Mouse (Mus musculus) heart, postnatal 0 days (tissue): Measurements from ENCODE around the gene Tmem156. TPM values are rescaled to one million over a fixed set of nuclear protein-coding genes. Genes with fewer than 3 reads are reported as not detected.

Source experiments
- ATAC-seq: fragments of 200-750 bp; cut with Nextera tagmentation; 2 replicates; pipeline ENCODE4 v1.8.0; 2017; ENCODE audit warnings: low read depth, moderate number of reproducible peaks, moderate library complexity; ENCODE audit not compliant: insufficient read depth
- DNase-seq: peaks from one replicate; pipeline ENCODE4 v3.0.0-alpha.2; 2016; ENCODE audit warnings: low spot score
- H3K27ac ChIP-seq: fragments of 300-500 bp; sonication (generic); 2 replicates; pipeline ENCODE4 v1.5.1; 2014; ENCODE audit warnings: low read depth, mild to moderate bottlenecking
- H3K27me3 ChIP-seq: fragments of 300-500 bp; sonication (generic); 2 replicates; pipeline ENCODE4 v1.6.1; 2014; ENCODE audit warnings: low read length, mixed read lengths; ENCODE audit not compliant: control insufficient read depth, insufficient read depth
- H3K36me3 ChIP-seq: fragments of 300-500 bp; sonication (generic); replicated peaks from 2 replicates; pipeline ENCODE4 v1.6.1; 2014; ENCODE audit warnings: low read length, mixed read lengths; ENCODE audit not compliant: control insufficient read depth, insufficient read depth
- H3K4me1 ChIP-seq: fragments of 300-500 bp; sonication (generic); 2 replicates; pipeline ENCODE4 v1.6.1; 2014; ENCODE audit warnings: antibody characterized with exemption; ENCODE audit not compliant: control insufficient read depth, insufficient read depth
- H3K4me2 ChIP-seq: fragments of 300-500 bp; sonication (generic); 2 replicates; pipeline ENCODE4 v1.6.1; 2014; ENCODE audit warnings: low read depth, mild to moderate bottlenecking, low read length, moderate library complexity
- H3K4me3 ChIP-seq: fragments of 300-500 bp; sonication (generic); 2 replicates; pipeline ENCODE4 v1.5.1; 2014; ENCODE audit warnings: low read depth, low read length
- H3K9ac ChIP-seq: fragments of 300-500 bp; sonication (generic); replicated peaks from 2 replicates; pipeline ENCODE4 v1.6.1; 2014; ENCODE audit warnings: low read depth, low read length, mixed read lengths
- H3K9me3 ChIP-seq: fragments of 300-500 bp; sonication (generic); replicated peaks from 2 replicates; pipeline ENCODE4 v1.6.1; 2016; ENCODE audit warnings: low read length; ENCODE audit not compliant: control insufficient read depth
- CTCF ChIP-seq: IDR thresholded peaks from 2 replicates; pipeline ENCODE4 v1.5.1; 2016; ENCODE audit warnings: antibody characterized with exemption, control low read depth, low read depth
- EP300 ChIP-seq: IDR thresholded peaks from 2 replicates; pipeline ENCODE4 v1.6.1; 2016; ENCODE audit warnings: antibody characterized with exemption, low read depth
- WGBS: fragments of 180-500 bp; shearing (Covaris S2); extraction: QIAGEN DNeasy Blood & Tissue Kit; methylation state at CpG from one replicate; pipeline ENCODE4 v1.1.7; 2014; 5-methylcytosine and 5-hydroxymethylcytosine counted together
- polyA plus RNA-seq: library from polyadenylated mRNA; unstranded; fragments of >200 nt; fragmentation: Nextera tagmentation; extraction: Ambion mirVana; gene quantifications from 2 replicates; pipeline ENCODE4 v1.2.1, GENCODE M21; 2015
- total RNA-seq: library from RNA; depleted of rRNA; stranded (reverse); fragments of >200 nt; gene quantifications from 2 replicates; pipeline ENCODE4 v1.2.3, GENCODE M21; 2014; ENCODE audit warnings: low replicate concordance

The Tmem156 gene
- total and polyA plus RNA-seq, 2 experiments from 2014 or later, result 0.19 TPM; not detected in 1

- TF ChIP-seq CTCF, result peak; percentile 24; the same call in 1 of the 2 replicates
- TF ChIP-seq EP300, result no peak
- ATAC-seq (no peak), DNase-seq (no peak)
- Histone ChIP-seq H3K4me1 (peaks cover 4% of the 10 kb centered on the region; the same call in 1 of the 2 replicates), H3K27me3 (no peaks in the 10 kb centered on the region), H3K27ac (no peak overlapping the region), H3K9ac (no peak overlapping the region), H3K9me3 (no peaks in the 10 kb centered on the region), H3K4me2 (no peak overlapping the region), H3K36me3 (peaks cover 8% of the 10 kb centered on the region; the same call in 1 of the 2 replicates), H3K4me3 (no peak overlapping the region)
- WGBS, result 70% methylated on average over 5 of the region's 5 CpGs
Measured at GRCm38 (mm10) chr5:65040463-65040862, 51.5 kb downstream of the Tmem156 start.

- peak overlapping the region; percentile 70 for H3K27ac ChIP-seq
- H3K36me3 ChIP-seq, result peaks cover 16% of the 10 kb centered on the region
- no peaks in the 10 kb centered on the region for H3K9me3 ChIP-seq
- no peaks in the 10 kb centered on the region for H3K27me3 ChIP-seq
- peaks cover 4% of the 10 kb centered on the region; the same call in 1 of the 2 replicates for H3K4me1 ChIP-seq
- peak overlapping the region; percentile 35; the same call in 1 of the 2 replicates for H3K4me2 ChIP-seq
- no peak overlapping the region for H3K9ac ChIP-seq
- TF ChIP-seq EP300, result no peak
- TF ChIP-seq CTCF, result no peak
- 47% methylated on average over 11 of the region's 11 CpGs for WGBS
- no peak overlapping the region for H3K4me3 ChIP-seq
- peak; percentile 53 for DNase-seq
- ATAC-seq, result peak; percentile 76
Measured at GRCm38 (mm10) chr5:65038811-65039571, 52.9 kb downstream of the Tmem156 start.

- H3K4me2 ChIP-seq, result peak overlapping the region; percentile 35; the same call in 1 of the 2 replicates
- peaks cover 4% of the 10 kb centered on the region; the same call in 1 of the 2 replicates for H3K4me1 ChIP-seq
- no peak overlapping the region for H3K4me3 ChIP-seq
- DNase-seq (no peak), ATAC-seq (0 out of 2 replicates have a peak, but pooled peaks have one; percentile 2)
- no peak overlapping the region for H3K9ac ChIP-seq
- peaks cover 23% of the 10 kb centered on the region for H3K36me3 ChIP-seq
- TF ChIP-seq CTCF (no peak), EP300 (no peak)
- no peaks in the 10 kb centered on the region for H3K27me3 ChIP-seq
- H3K27ac ChIP-seq, result 0 out of 2 replicates have a peak overlapping the region, but pooled peaks have one; percentile 31
- 69% methylated on average over 9 of the region's 9 CpGs for WGBS
- H3K9me3 ChIP-seq, result no peaks in the 10 kb centered on the region
Measured at GRCm38 (mm10) chr5:65038305-65038704, 53.6 kb downstream of the Tmem156 start.

GRCm38 (mm10) chr5:65036597-65036996 lies 55.3 kb downstream of the Tmem156 start:
- Histone ChIP-seq H3K36me3 (peaks cover 30% of the 10 kb centered on the region), H3K9me3 (no peaks in the 10 kb centered on the region), H3K4me3 (no peak overlapping the region), H3K9ac (no peak overlapping the region), H3K4me1 (peaks cover 4% of the 10 kb centered on the region; the same call in 1 of the 2 replicates), H3K27ac (no peak overlapping the region), H3K4me2 (no peak overlapping the region), H3K27me3 (no peaks in the 10 kb centered on the region)
- no peak for DNase-seq
- 72% methylated on average over 13 of the region's 13 CpGs for WGBS
- no peak for ATAC-seq
- TF ChIP-seq EP300 (no peak), CTCF (no peak)

GRCm38 (mm10) chr5:65028019-65028418 lies 63.9 kb downstream of the Tmem156 start:
- no peak overlapping the region for H3K9ac ChIP-seq
- no peaks in the 10 kb centered on the region for H3K27me3 ChIP-seq
- no peak for ATAC-seq
- no peaks in the 10 kb centered on the region for H3K4me1 ChIP-seq
- H3K4me2 ChIP-seq, result no peak overlapping the region
- TF ChIP-seq EP300 (no peak), CTCF (no peak)
- H3K36me3 ChIP-seq, result peaks cover 41% of the 10 kb centered on the region
- no peak for DNase-seq
- H3K9me3 ChIP-seq, result no peaks in the 10 kb centered on the region
- no peak overlapping the region for H3K27ac ChIP-seq
- H3K4me3 ChIP-seq, result no peak overlapping the region
- WGBS, result 61% methylated on average over 9 of the region's 9 CpGs
